Mouse (Mus musculus) limb, embryonic 11.5 days (tissue): Measurements from ENCODE around the gene Gstt1. TPM values are rescaled to one million over a fixed set of nuclear protein-coding genes. Genes with fewer than 3 reads are reported as not detected.

ENCODE experiments used
- ATAC-seq: fragments of 200-750 bp; cut with Nextera tagmentation; 2 replicates; pipeline ENCODE4 v1.8.0; 2017; ENCODE audit warnings: low read depth; ENCODE audit not compliant: insufficient number of reproducible peaks, low FRiP score, low TSS enrichment
- DNase-seq: peaks from one replicate; pipeline ENCODE4 v3.0.0-alpha.2; 2015; ENCODE audit warnings: low spot score
- H3K27ac ChIP-seq: fragments of 300-500 bp; sonication (generic); replicated peaks from 2 replicates; pipeline ENCODE4 v1.5.1; 2014; ENCODE audit warnings: low read depth, mild to moderate bottlenecking, low read length
- H3K27me3 ChIP-seq: fragments of 300-500 bp; sonication (generic); 2 replicates; pipeline ENCODE4 v1.6.1; 2014; ENCODE audit warnings: mild to moderate bottlenecking, low read length, mixed read lengths; ENCODE audit not compliant: control insufficient read depth, insufficient read depth
- H3K36me3 ChIP-seq: fragments of 300-500 bp; sonication (generic); 2 replicates; pipeline ENCODE4 v1.6.1; 2014; ENCODE audit warnings: mild to moderate bottlenecking, low read length, moderate library complexity, mixed read lengths; ENCODE audit not compliant: control insufficient read depth, insufficient read depth
- H3K4me1 ChIP-seq: fragments of 300-500 bp; sonication (generic); 2 replicates; pipeline ENCODE4 v1.6.1; 2014; ENCODE audit warnings: low read length, mixed read lengths; ENCODE audit not compliant: control insufficient read depth, insufficient read depth
- H3K4me2 ChIP-seq: fragments of 300-500 bp; sonication (generic); 2 replicates; pipeline ENCODE4 v1.6.1; 2014; ENCODE audit warnings: low read depth, mild to moderate bottlenecking, moderate library complexity; ENCODE audit not compliant: severe bottlenecking
- H3K4me3 ChIP-seq: fragments of 300-500 bp; sonication (generic); 2 replicates; pipeline ENCODE4 v1.5.1; 2014; ENCODE audit warnings: low read depth, low read length
- H3K9ac ChIP-seq: fragments of 300-500 bp; sonication (generic); 2 replicates; pipeline ENCODE4 v1.6.1; 2014; ENCODE audit warnings: mild to moderate bottlenecking, low read length
- H3K9me3 ChIP-seq: fragments of 300-500 bp; sonication (generic); 2 replicates; pipeline ENCODE4 v1.6.1; 2016; ENCODE audit warnings: low read length; ENCODE audit not compliant: control insufficient read depth
- WGBS: fragments of 180-500 bp; shearing (Covaris S2); extraction: QIAGEN DNeasy Blood & Tissue Kit; methylation state at CpG from one replicate; pipeline ENCODE4 v1.1.7; 2014; 5-methylcytosine and 5-hydroxymethylcytosine counted together
- polyA plus RNA-seq: library from polyadenylated mRNA; unstranded; fragments of >200 nt; fragmentation: Nextera tagmentation; extraction: Ambion mirVana; gene quantifications from 2 replicates; pipeline ENCODE4 v1.2.1, GENCODE M21; 2014

The Gstt1 gene
- polyA plus RNA-seq, 1 experiment from 2014 or later = 5.5 TPM

- 41% methylated on average over 3 of the region's 3 CpGs for WGBS
- no peak overlapping the region for H3K4me2 ChIP-seq
- peaks cover 3% of the 10 kb centered on the region; the same call in 1 of the 2 replicates for H3K4me1 ChIP-seq
- no peak overlapping the region for H3K9ac ChIP-seq
- peaks cover 3% of the 10 kb centered on the region; the same call in 1 of the 2 replicates for H3K27me3 ChIP-seq
- H3K36me3 ChIP-seq = no peaks in the 10 kb centered on the region
- DNase-seq (peak; percentile 34), ATAC-seq (no peak)
- H3K4me3 ChIP-seq = no peak overlapping the region
- no peaks in the 10 kb centered on the region for H3K9me3 ChIP-seq
- no peak overlapping the region for H3K27ac ChIP-seq
Measured at GRCm38 (mm10) chr10:75794880-75795279, 3.5 kb downstream of the Gstt1 start.

GRCm38 (mm10) chr10:75790773-75791172, 7.6 kb downstream of the Gstt1 start:
- no peak overlapping the region for H3K4me2 ChIP-seq
- peak; percentile 24 for DNase-seq
- H3K4me1 ChIP-seq = no peaks in the 10 kb centered on the region
- no peaks in the 10 kb centered on the region for H3K36me3 ChIP-seq
- no peak overlapping the region for H3K4me3 ChIP-seq
- WGBS = 22% methylated on average over 7 of the region's 7 CpGs
- no peak overlapping the region for H3K27ac ChIP-seq
- 0 out of 2 replicates have a peak overlapping the region, but pooled peaks have one; percentile 27 for H3K9ac ChIP-seq
- H3K27me3 ChIP-seq = no peaks in the 10 kb centered on the region
- ATAC-seq = no peak
- no peaks in the 10 kb centered on the region for H3K9me3 ChIP-seq

- Histone ChIP-seq H3K9ac (no peak overlapping the region), H3K27me3 (no peaks in the 10 kb centered on the region), H3K4me3 (no peak overlapping the region), H3K27ac (no peak overlapping the region), H3K4me1 (no peaks in the 10 kb centered on the region), H3K9me3 (no peaks in the 10 kb centered on the region), H3K4me2 (no peak overlapping the region), H3K36me3 (no peaks in the 10 kb centered on the region)
- DNase-seq (no peak), ATAC-seq (no peak)
- WGBS = 88% methylated on average over 5 of the region's 5 CpGs
Measured at GRCm38 (mm10) chr10:75789841-75790240, 8.5 kb downstream of the Gstt1 start.

GRCm38 (mm10) chr10:75789081-75789735, 9.2 kb downstream of the Gstt1 start:
- H3K36me3 ChIP-seq = no peaks in the 10 kb centered on the region
- no peaks in the 10 kb centered on the region for H3K9me3 ChIP-seq
- H3K9ac ChIP-seq = no peak overlapping the region
- no peaks in the 10 kb centered on the region for H3K4me1 ChIP-seq
- H3K27ac ChIP-seq = no peak overlapping the region
- H3K4me3 ChIP-seq = no peak overlapping the region
- DNase-seq (no peak), ATAC-seq (no peak)
- no peaks in the 10 kb centered on the region for H3K27me3 ChIP-seq
- no peak overlapping the region for H3K4me2 ChIP-seq
- 76% methylated on average over 6 of the region's 6 CpGs for WGBS

GRCm38 (mm10) chr10:75788277-75788676, 10.1 kb downstream of the Gstt1 start:
- no peaks in the 10 kb centered on the region for H3K27me3 ChIP-seq
- no peak overlapping the region for H3K27ac ChIP-seq
- 91% methylated on average over 8 of the region's 8 CpGs for WGBS
- H3K36me3 ChIP-seq = no peaks in the 10 kb centered on the region
- H3K9ac ChIP-seq = no peak overlapping the region
- H3K4me1 ChIP-seq = no peaks in the 10 kb centered on the region
- H3K4me3 ChIP-seq = no peak overlapping the region
- ATAC-seq (no peak), DNase-seq (no peak)
- H3K9me3 ChIP-seq = no peaks in the 10 kb centered on the region
- no peak overlapping the region for H3K4me2 ChIP-seq

GRCm38 (mm10) chr10:75785442-75785841, 12.9 kb downstream of the Gstt1 start:
- H3K9ac ChIP-seq = no peak overlapping the region

GRCm38 (mm10) chr10:75780769-75781578, 17.4 kb downstream of the Gstt1 start, which contains the start of the genes Gm20441 and Gstt3:
Gene Gm20441 (minus strand): TSS chr10:75780954.
Gene Gstt3 (minus strand): TSS chr10:75781414.
- Histone ChIP-seq H3K36me3 (no peaks in the 10 kb centered on the region), H3K4me1 (peaks cover 8% of the 10 kb centered on the region), H3K4me3 (peak within 1 kb of the TSS; percentile 39), H3K9ac (peak within 1 kb of the TSS; percentile 56), H3K4me2 (peak within 1 kb of the TSS; percentile 84), H3K27ac (no peak within 1 kb of the TSS), H3K9me3 (no peaks in the 10 kb centered on the region), H3K27me3 (peaks cover 5% of the 10 kb centered on the region)
- DNase-seq (peak; percentile 68), ATAC-seq (peak; percentile 86)
- 2% methylated on average over 28 of the region's 28 CpGs for WGBS

More at GRCm38 (mm10) chr10:75785442-75785841, 12.9 kb downstream of the Gstt1 start:
- DNase-seq (no peak), ATAC-seq (no peak)
- Histone ChIP-seq H3K27ac (no peak overlapping the region), H3K9me3 (no peaks in the 10 kb centered on the region), H3K4me1 (no peaks in the 10 kb centered on the region), H3K36me3 (no peaks in the 10 kb centered on the region), H3K4me3 (no peak overlapping the region), H3K27me3 (no peaks in the 10 kb centered on the region), H3K4me2 (no peak overlapping the region)
- WGBS = 69% methylated on average over 1 of the region's 1 CpGs

GRCm38 (mm10) chr10:75779206-75780174, 18.9 kb downstream of the Gstt1 start:
- Histone ChIP-seq H3K4me3 (no peak overlapping the region), H3K36me3 (no peaks in the 10 kb centered on the region), H3K4me1 (peaks cover 8% of the 10 kb centered on the region), H3K4me2 (peak overlapping the region; percentile 84; the same call in 1 of the 2 replicates), H3K27ac (no peak overlapping the region), H3K9ac (no peak overlapping the region), H3K27me3 (peaks cover 5% of the 10 kb centered on the region), H3K9me3 (no peaks in the 10 kb centered on the region)
- peak; percentile 24 for DNase-seq
- ATAC-seq = no peak
- WGBS = 36% methylated on average over 15 of the region's 15 CpGs
